Mouse (Mus musculus): ENCODE results near the gene Col6a2. TPM values are rescaled to one million over a fixed set of nuclear protein-coding genes. Genes with fewer than 3 reads are reported as not detected.

Col6a2 gene
- polyA plus RNA-seq, 1 experiment from 2014 or later, result 294 TPM

- WGBS, result 55% methylated on average over 3 of the region's 3 CpGs
- no peaks in the 10 kb centered on the region for H3K9me3 ChIP-seq
- H3K4me3 ChIP-seq (replicated peaks), result no peak overlapping the region
- no peaks in the 10 kb centered on the region for H3K36me3 ChIP-seq
- no peak for ATAC-seq (ENCODE audit: insufficient read depth, low FRiP score, low read depth)
- H3K27me3 ChIP-seq (replicated peaks), result no peaks in the 10 kb centered on the region
- no peak overlapping the region for H3K4me2 ChIP-seq
- H3K9ac ChIP-seq, result no peak overlapping the region
- peak overlapping the region; percentile 63 for H3K27ac ChIP-seq
- peaks cover 10% of the 10 kb centered on the region; the same call in 1 of the 2 replicates for H3K4me1 ChIP-seq
These were observed 24.0 kb upstream of the Col6a2 start for GRCm38 (mm10) chr10:76647390-76647789.

GRCm38 (mm10) chr10:76645686-76646085 lies 22.3 kb upstream of the Col6a2 start:
- no peak overlapping the region for H3K4me3 ChIP-seq (replicated peaks)
- H3K4me1 ChIP-seq, result peaks cover 13% of the 10 kb centered on the region; the same call in 1 of the 2 replicates
- no peak overlapping the region for H3K27ac ChIP-seq
- no peaks in the 10 kb centered on the region for H3K27me3 ChIP-seq (replicated peaks)
- WGBS, result 85% methylated on average over 4 of the region's 4 CpGs
- H3K36me3 ChIP-seq, result no peaks in the 10 kb centered on the region
- H3K9me3 ChIP-seq, result no peaks in the 10 kb centered on the region
- H3K9ac ChIP-seq, result no peak overlapping the region
- no peak for ATAC-seq (ENCODE audit: insufficient read depth, low FRiP score, low read depth)
- no peak overlapping the region for H3K4me2 ChIP-seq

GRCm38 (mm10) chr10:76645066-76645465 lies 21.6 kb upstream of the Col6a2 start:
- ATAC-seq (ENCODE audit: insufficient read depth, low FRiP score, low read depth), result no peak
- Histone ChIP-seq H3K27ac (no peak overlapping the region; the same call in 1 of the 2 replicates), H3K27me3 (replicated peaks) (no peaks in the 10 kb centered on the region), H3K4me2 (no peak overlapping the region), H3K9me3 (no peaks in the 10 kb centered on the region), H3K4me1 (peaks cover 13% of the 10 kb centered on the region; the same call in 1 of the 2 replicates), H3K9ac (no peak overlapping the region), H3K4me3 (replicated peaks) (no peak overlapping the region), H3K36me3 (no peaks in the 10 kb centered on the region)

- H3K4me3 ChIP-seq (replicated peaks), result no peak overlapping the region
- H3K36me3 ChIP-seq, result no peaks in the 10 kb centered on the region
- H3K9ac ChIP-seq, result no peak overlapping the region
- no peaks in the 10 kb centered on the region for H3K27me3 ChIP-seq (replicated peaks)
- no peak overlapping the region for H3K4me2 ChIP-seq
- WGBS, result 54% methylated on average over 4 of the region's 4 CpGs
- H3K4me1 ChIP-seq, result peaks cover 13% of the 10 kb centered on the region; the same call in 1 of the 2 replicates
- peak; percentile 19; the same call in 1 of the 2 replicates for ATAC-seq (ENCODE audit: insufficient read depth, low FRiP score, low read depth)
- no peaks in the 10 kb centered on the region for H3K9me3 ChIP-seq
- H3K27ac ChIP-seq, result peak overlapping the region; percentile 95
These were observed 20.6 kb upstream of the Col6a2 start for GRCm38 (mm10) chr10:76643999-76644398.

- no peaks in the 10 kb centered on the region for H3K36me3 ChIP-seq
- H3K4me3 ChIP-seq (replicated peaks), result no peak overlapping the region
- no peak overlapping the region for H3K4me2 ChIP-seq
- no peak overlapping the region for H3K9ac ChIP-seq
- 0 out of 2 replicates have a peak, but pooled peaks have one; percentile 40 for ATAC-seq (ENCODE audit: insufficient read depth, low FRiP score, low read depth)
- 55% methylated on average over 9 of the region's 9 CpGs for WGBS
- peak overlapping the region; percentile 95 for H3K27ac ChIP-seq
- no peaks in the 10 kb centered on the region for H3K27me3 ChIP-seq (replicated peaks)
- H3K9me3 ChIP-seq, result no peaks in the 10 kb centered on the region
- peaks cover 13% of the 10 kb centered on the region; the same call in 1 of the 2 replicates for H3K4me1 ChIP-seq
These were observed 20.0 kb upstream of the Col6a2 start for GRCm38 (mm10) chr10:76643446-76643845.

- no peaks in the 10 kb centered on the region for H3K9me3 ChIP-seq
- H3K27me3 ChIP-seq (replicated peaks), result no peaks in the 10 kb centered on the region
- H3K4me1 ChIP-seq, result peaks cover 13% of the 10 kb centered on the region; the same call in 1 of the 2 replicates
- ATAC-seq (ENCODE audit: insufficient read depth, low FRiP score, low read depth), result peak; percentile 78; the same call in 1 of the 2 replicates
- 46% methylated on average over 9 of the region's 9 CpGs for WGBS
- H3K27ac ChIP-seq, result peak overlapping the region; percentile 95
- no peak overlapping the region for H3K4me3 ChIP-seq (replicated peaks)
- H3K36me3 ChIP-seq, result no peaks in the 10 kb centered on the region
- H3K9ac ChIP-seq, result no peak overlapping the region
- H3K4me2 ChIP-seq, result no peak overlapping the region
These were observed 19.4 kb upstream of the Col6a2 start for GRCm38 (mm10) chr10:76642628-76643434.

GRCm38 (mm10) chr10:76641894-76642627 lies 18.6 kb upstream of the Col6a2 start:
- peak overlapping the region; percentile 95 for H3K27ac ChIP-seq
- no peak overlapping the region for H3K4me3 ChIP-seq (replicated peaks)
- H3K4me2 ChIP-seq, result no peak overlapping the region
- H3K27me3 ChIP-seq (replicated peaks), result no peaks in the 10 kb centered on the region
- no peaks in the 10 kb centered on the region for H3K36me3 ChIP-seq
- H3K4me1 ChIP-seq, result peaks cover 13% of the 10 kb centered on the region; the same call in 1 of the 2 replicates
- H3K9ac ChIP-seq, result no peak overlapping the region
- 86% methylated on average over 13 of the region's 13 CpGs for WGBS
- no peak for ATAC-seq (ENCODE audit: insufficient read depth, low FRiP score, low read depth)
- H3K9me3 ChIP-seq, result no peaks in the 10 kb centered on the region

- no peak overlapping the region for H3K4me2 ChIP-seq
- no peak overlapping the region for H3K27ac ChIP-seq
- no peaks in the 10 kb centered on the region for H3K9me3 ChIP-seq
- H3K4me3 ChIP-seq (replicated peaks), result no peak overlapping the region
- H3K4me1 ChIP-seq, result peaks cover 21% of the 10 kb centered on the region; the same call in 1 of the 2 replicates
- H3K27me3 ChIP-seq (replicated peaks), result no peaks in the 10 kb centered on the region
- H3K36me3 ChIP-seq, result no peaks in the 10 kb centered on the region
- H3K9ac ChIP-seq, result no peak overlapping the region
- 92% methylated on average over 2 of the region's 2 CpGs for WGBS
- no peak for ATAC-seq (ENCODE audit: insufficient read depth, low FRiP score, low read depth)
These were observed 16.5 kb upstream of the Col6a2 start for GRCm38 (mm10) chr10:76639952-76640351.

- WGBS, result 82% methylated on average over 4 of the region's 4 CpGs
- H3K9me3 ChIP-seq, result no peaks in the 10 kb centered on the region
- no peak overlapping the region for H3K4me2 ChIP-seq
- H3K9ac ChIP-seq, result no peak overlapping the region
- no peak for ATAC-seq (ENCODE audit: insufficient read depth, low FRiP score, low read depth)
- peaks cover 20% of the 10 kb centered on the region; the same call in 1 of the 2 replicates for H3K4me1 ChIP-seq
- H3K27me3 ChIP-seq (replicated peaks), result no peaks in the 10 kb centered on the region
- H3K27ac ChIP-seq, result peak overlapping the region; percentile 73
- no peaks in the 10 kb centered on the region for H3K36me3 ChIP-seq
- H3K4me3 ChIP-seq (replicated peaks), result no peak overlapping the region
These were observed 13.2 kb upstream of the Col6a2 start for GRCm38 (mm10) chr10:76636601-76637000.

GRCm38 (mm10) chr10:76636026-76636425 lies 12.6 kb upstream of the Col6a2 start:
- 54% methylated on average over 3 of the region's 3 CpGs for WGBS
- ATAC-seq (ENCODE audit: insufficient read depth, low FRiP score, low read depth), result peak; percentile 44; the same call in 1 of the 2 replicates

GRCm38 (mm10) chr10:76634584-76634983 lies 11.2 kb upstream of the Col6a2 start:
- ATAC-seq (ENCODE audit: insufficient read depth, low FRiP score, low read depth), result no peak; the same call in 1 of the 2 replicates
- H3K4me3 ChIP-seq (replicated peaks), result no peak overlapping the region
- peak overlapping the region; percentile 86 for H3K27ac ChIP-seq
- no peaks in the 10 kb centered on the region for H3K36me3 ChIP-seq
- H3K9ac ChIP-seq, result no peak overlapping the region
- WGBS, result 70% methylated on average over 5 of the region's 5 CpGs
- H3K27me3 ChIP-seq (replicated peaks), result no peaks in the 10 kb centered on the region
- H3K4me2 ChIP-seq, result no peak overlapping the region
- no peaks in the 10 kb centered on the region for H3K9me3 ChIP-seq
- H3K4me1 ChIP-seq, result peaks cover 20% of the 10 kb centered on the region; the same call in 1 of the 2 replicates

More at GRCm38 (mm10) chr10:76636026-76636425, 12.6 kb upstream of the Col6a2 start:
- H3K4me1 ChIP-seq, result peaks cover 20% of the 10 kb centered on the region; the same call in 1 of the 2 replicates
- peak overlapping the region; percentile 73 for H3K27ac ChIP-seq
- H3K4me3 ChIP-seq (replicated peaks), result no peak overlapping the region
- H3K9me3 ChIP-seq, result no peaks in the 10 kb centered on the region
- no peaks in the 10 kb centered on the region for H3K27me3 ChIP-seq (replicated peaks)
- no peaks in the 10 kb centered on the region for H3K36me3 ChIP-seq
- no peak overlapping the region for H3K9ac ChIP-seq
- H3K4me2 ChIP-seq, result no peak overlapping the region

All from stomach, embryonic 15.5 days (tissue).